Mouse (Mus musculus): ENCODE results near the gene Fancl. TPM values are rescaled to one million over a fixed set of nuclear protein-coding genes. Genes with fewer than 3 reads are reported as not detected.

Gene Fancl
- polyA plus RNA-seq, 1 experiment: 11.2 TPM

- no peaks in the 10 kb centered on the region for H3K36me3 ChIP-seq (ENCODE audit: control insufficient read depth, insufficient read depth)
- TF ChIP-seq FOSL1 (IDR thresholded peaks at IDR 0.05; ENCODE audit: insufficient read depth, low read length, poor library complexity, severe bottlenecking) (no peak), CEBPB (IDR thresholded peaks at IDR 0.05; ENCODE audit: low read depth) (no peak)
- no peak overlapping the region for H3K4me3 ChIP-seq (ENCODE audit: insufficient read depth, poor library complexity, severe bottlenecking)
- H3ac ChIP-seq (ENCODE audit: control insufficient read depth, insufficient read length, low read depth): no peak overlapping the region
- H3K27me3 ChIP-seq (ENCODE audit: control insufficient read depth, insufficient read depth, insufficient read length): no peaks in the 10 kb centered on the region
- H3K79me2 ChIP-seq (ENCODE audit: control insufficient read depth, insufficient read depth): no peaks in the 10 kb centered on the region
- H3K79me3 ChIP-seq (ENCODE audit: low read depth): no peaks in the 10 kb centered on the region
These were observed 65.3 kb downstream of the Fancl start for GRCm38 (mm10) chr11:26451228-26451627.

- H3K4me3 ChIP-seq (ENCODE audit: insufficient read depth, poor library complexity, severe bottlenecking): no peak overlapping the region
- no peaks in the 10 kb centered on the region for H3K36me3 ChIP-seq (ENCODE audit: control insufficient read depth, insufficient read depth)
- no peak overlapping the region for H3ac ChIP-seq (ENCODE audit: control insufficient read depth, insufficient read length, low read depth)
- no peaks in the 10 kb centered on the region for H3K27me3 ChIP-seq (ENCODE audit: control insufficient read depth, insufficient read depth, insufficient read length)
- TF ChIP-seq CTCF (IDR thresholded peaks at IDR 0.05; ENCODE audit: control insufficient read depth, insufficient read depth, insufficient read length) (no peak), FOSL1 (IDR thresholded peaks at IDR 0.05; ENCODE audit: insufficient read depth, low read length, poor library complexity, severe bottlenecking) (no peak), USF1 (IDR thresholded peaks at IDR 0.05; ENCODE audit: low read depth) (no peak)
- H3K79me3 ChIP-seq (ENCODE audit: low read depth): no peaks in the 10 kb centered on the region
- no peaks in the 10 kb centered on the region for H3K79me2 ChIP-seq (ENCODE audit: control insufficient read depth, insufficient read depth)
These were observed 66.8 kb downstream of the Fancl start for GRCm38 (mm10) chr11:26452693-26453092.

GRCm38 (mm10) chr11:26454081-26454480, 68.1 kb downstream of the Fancl start:
- TF ChIP-seq USF1 (IDR thresholded peaks at IDR 0.05; ENCODE audit: low read depth): no peak
- Histone ChIP-seq H3ac (ENCODE audit: control insufficient read depth, insufficient read length, low read depth) (no peak overlapping the region), H3K79me2 (ENCODE audit: control insufficient read depth, insufficient read depth) (no peaks in the 10 kb centered on the region), H3K36me3 (ENCODE audit: control insufficient read depth, insufficient read depth) (no peaks in the 10 kb centered on the region), H3K79me3 (ENCODE audit: low read depth) (no peaks in the 10 kb centered on the region), H3K4me3 (ENCODE audit: insufficient read depth, poor library complexity, severe bottlenecking) (no peak overlapping the region), H3K27me3 (ENCODE audit: control insufficient read depth, insufficient read depth, insufficient read length) (no peaks in the 10 kb centered on the region)

GRCm38 (mm10) chr11:26477037-26477739, 91.3 kb downstream of the Fancl start:
- Histone ChIP-seq H3K79me2 (ENCODE audit: control insufficient read depth, insufficient read depth) (no peaks in the 10 kb centered on the region), H3K36me3 (ENCODE audit: control insufficient read depth, insufficient read depth) (peaks cover 8% of the 10 kb centered on the region), H3K79me3 (ENCODE audit: low read depth) (no peaks in the 10 kb centered on the region), H3K27me3 (ENCODE audit: control insufficient read depth, insufficient read depth, insufficient read length) (no peaks in the 10 kb centered on the region), H3ac (ENCODE audit: control insufficient read depth, insufficient read length, low read depth) (no peak overlapping the region), H3K4me3 (ENCODE audit: insufficient read depth, poor library complexity, severe bottlenecking) (no peak overlapping the region)
- TF ChIP-seq USF1 (IDR thresholded peaks at IDR 0.05; ENCODE audit: low read depth) (no peak), CEBPB (IDR thresholded peaks at IDR 0.05; ENCODE audit: low read depth) (no peak), FOSL1 (IDR thresholded peaks at IDR 0.05; ENCODE audit: insufficient read depth, low read length, poor library complexity, severe bottlenecking) (no peak), MYOG (IDR thresholded peaks at IDR 0.05; ENCODE audit: control insufficient read depth, extremely low read depth, insufficient read length) (no peak), MYOD1 (IDR thresholded peaks at IDR 0.05; ENCODE audit: control insufficient read depth, insufficient read length, low read depth) (no peak), MAX (IDR thresholded peaks at IDR 0.05) (no peak), CTCF (IDR thresholded peaks at IDR 0.05; ENCODE audit: control insufficient read depth, insufficient read depth, insufficient read length) (no peak)

- TF ChIP-seq MAX (IDR thresholded peaks at IDR 0.05) (no peak), MYOG (IDR thresholded peaks at IDR 0.05; ENCODE audit: control insufficient read depth, extremely low read depth, insufficient read length) (no peak), CEBPB (IDR thresholded peaks at IDR 0.05; ENCODE audit: low read depth) (no peak), CTCF (IDR thresholded peaks at IDR 0.05; ENCODE audit: control insufficient read depth, insufficient read depth, insufficient read length) (no peak), MYOD1 (IDR thresholded peaks at IDR 0.05; ENCODE audit: control insufficient read depth, insufficient read length, low read depth) (no peak), FOSL1 (IDR thresholded peaks at IDR 0.05; ENCODE audit: insufficient read depth, low read length, poor library complexity, severe bottlenecking) (no peak), USF1 (IDR thresholded peaks at IDR 0.05; ENCODE audit: low read depth) (no peak)
- H3ac ChIP-seq (ENCODE audit: control insufficient read depth, insufficient read length, low read depth): no peak overlapping the region
- H3K79me3 ChIP-seq (ENCODE audit: low read depth): no peaks in the 10 kb centered on the region
- H3K27me3 ChIP-seq (ENCODE audit: control insufficient read depth, insufficient read depth, insufficient read length): no peaks in the 10 kb centered on the region
- H3K79me2 ChIP-seq (ENCODE audit: control insufficient read depth, insufficient read depth): no peaks in the 10 kb centered on the region
- H3K4me3 ChIP-seq (ENCODE audit: insufficient read depth, poor library complexity, severe bottlenecking): no peak overlapping the region
- H3K36me3 ChIP-seq (ENCODE audit: control insufficient read depth, insufficient read depth): no peaks in the 10 kb centered on the region
These were observed 95.8 kb downstream of the Fancl start for GRCm38 (mm10) chr11:26481691-26482242.

GRCm38 (mm10) chr11:26489761-26490466, 104.0 kb downstream of the Fancl start:
- TF ChIP-seq FOSL1 (IDR thresholded peaks at IDR 0.05; ENCODE audit: insufficient read depth, low read length, poor library complexity, severe bottlenecking) (no peak), USF1 (IDR thresholded peaks at IDR 0.05; ENCODE audit: low read depth) (no peak), MYOD1 (IDR thresholded peaks at IDR 0.05; ENCODE audit: control insufficient read depth, insufficient read length, low read depth) (no peak), CEBPB (IDR thresholded peaks at IDR 0.05; ENCODE audit: low read depth) (no peak), MYOG (IDR thresholded peaks at IDR 0.05; ENCODE audit: control insufficient read depth, extremely low read depth, insufficient read length) (no peak), MAX (IDR thresholded peaks at IDR 0.05) (no peak), CTCF (IDR thresholded peaks at IDR 0.05; ENCODE audit: control insufficient read depth, insufficient read depth, insufficient read length) (no peak)
- Histone ChIP-seq H3K79me3 (ENCODE audit: low read depth) (no peaks in the 10 kb centered on the region), H3K4me3 (ENCODE audit: insufficient read depth, poor library complexity, severe bottlenecking) (no peak overlapping the region), H3K79me2 (ENCODE audit: control insufficient read depth, insufficient read depth) (no peaks in the 10 kb centered on the region), H3K36me3 (ENCODE audit: control insufficient read depth, insufficient read depth) (peaks cover 5% of the 10 kb centered on the region), H3K27me3 (ENCODE audit: control insufficient read depth, insufficient read depth, insufficient read length) (no peaks in the 10 kb centered on the region), H3ac (ENCODE audit: control insufficient read depth, insufficient read length, low read depth) (no peak overlapping the region)

Measured in C2C12 (cell line).